Mouse (Mus musculus): ENCODE measurements around the gene 1700025G04Rik. TPM values are rescaled to one million over a fixed set of nuclear protein-coding genes. Genes with fewer than 3 reads are reported as not detected.

Gene 1700025G04Rik
- polyA plus RNA-seq, 1 experiment from 2014 or later, result 27.8 TPM

DNA sequence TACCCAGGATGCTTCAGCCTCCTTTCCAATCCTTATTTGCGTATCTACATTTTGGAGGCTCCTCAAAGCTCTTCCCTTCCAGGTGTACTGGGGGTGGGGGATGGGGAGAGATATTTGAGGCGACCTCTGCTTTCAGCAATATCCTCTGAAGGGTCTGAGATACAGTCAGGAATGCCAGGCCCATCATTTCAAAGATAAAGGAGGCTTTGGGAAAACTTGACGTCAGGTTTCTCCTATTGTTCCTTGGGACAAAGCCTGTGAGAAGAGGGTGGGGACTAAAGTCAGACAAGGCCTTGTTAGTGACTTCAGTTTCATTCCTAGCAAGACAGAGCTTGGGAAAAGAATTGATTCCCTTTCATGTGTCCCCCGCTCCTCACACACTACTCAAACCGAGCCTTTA lies 209.2 kb downstream of the 1700025G04Rik start:
- no peak for DNase-seq
- Histone ChIP-seq H3K27ac (replicated peaks; ENCODE audit: low read depth, low read length) (no peak overlapping the region), H3K27me3 (ENCODE audit: control insufficient read depth, insufficient read depth, low read length) (no peaks in the 10 kb centered on the region), H3K9me3 (ENCODE audit: control insufficient read depth, low read length) (no peaks in the 10 kb centered on the region), H3K9ac (replicated peaks; ENCODE audit: low read length) (no peak overlapping the region), H3K36me3 (ENCODE audit: control insufficient read depth, insufficient read depth, low read length) (no peaks in the 10 kb centered on the region), H3K4me2 (ENCODE audit: low read length) (no peak overlapping the region), H3K4me1 (ENCODE audit: control insufficient read depth, insufficient read depth, low read length) (peaks cover 8% of the 10 kb centered on the region; the same call in 1 of the 2 replicates), H3K4me3 (replicated peaks; ENCODE audit: low read depth, low read length) (no peak overlapping the region)
- 32% methylated on average over 5 of the region's 5 CpGs for WGBS
- ATAC-seq (ENCODE audit: low FRiP score, low TSS enrichment), result no peak

- Histone ChIP-seq H3K4me3 (replicated peaks; ENCODE audit: low read depth, low read length) (no peak overlapping the region), H3K4me1 (ENCODE audit: control insufficient read depth, insufficient read depth, low read length) (peaks cover 8% of the 10 kb centered on the region; the same call in 1 of the 2 replicates), H3K9ac (replicated peaks; ENCODE audit: low read length) (no peak overlapping the region), H3K27ac (replicated peaks; ENCODE audit: low read depth, low read length) (no peak overlapping the region), H3K9me3 (ENCODE audit: control insufficient read depth, low read length) (no peaks in the 10 kb centered on the region), H3K27me3 (ENCODE audit: control insufficient read depth, insufficient read depth, low read length) (no peaks in the 10 kb centered on the region), H3K4me2 (ENCODE audit: low read length) (no peak overlapping the region), H3K36me3 (ENCODE audit: control insufficient read depth, insufficient read depth, low read length) (no peaks in the 10 kb centered on the region)
- ATAC-seq (ENCODE audit: low FRiP score, low TSS enrichment) (no peak), DNase-seq (no peak)
- WGBS, result 78% methylated on average over 13 of the region's 13 CpGs
Observed at GRCm38 (mm10) chr1:151879966-151880365, 210.0 kb downstream of the 1700025G04Rik start.

DNA sequence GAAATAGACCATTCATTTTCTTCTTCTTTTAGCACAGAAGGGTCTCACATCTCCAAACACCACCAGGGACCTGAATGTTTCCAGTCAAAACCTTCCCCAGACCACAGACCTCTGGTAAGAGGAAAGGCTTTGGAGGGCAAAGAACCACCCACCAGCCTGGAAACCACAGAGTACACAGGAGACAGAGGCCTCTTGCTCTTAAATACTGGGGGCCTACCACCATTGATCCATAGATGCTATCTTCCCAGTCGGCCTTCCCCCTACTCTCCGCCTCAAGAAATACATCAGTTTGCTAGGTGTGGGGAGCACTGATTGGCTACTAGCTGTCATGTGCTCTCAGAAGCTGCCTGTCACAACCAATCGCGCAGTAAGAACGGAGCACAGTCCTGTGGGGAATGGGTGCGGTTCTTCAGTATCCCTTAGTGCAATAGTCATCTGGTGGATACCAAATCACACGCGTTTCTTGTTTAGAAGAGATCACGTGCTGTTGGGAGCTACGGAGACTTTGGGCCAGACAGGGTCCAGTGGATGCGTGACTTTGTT lies 210.5 kb downstream of the 1700025G04Rik start:
- H3K4me2 ChIP-seq (ENCODE audit: low read length), result no peak overlapping the region
- no peak for ATAC-seq (ENCODE audit: low FRiP score, low TSS enrichment)

GRCm38 (mm10) chr1:151878411-151878810 lies 211.5 kb downstream of the 1700025G04Rik start:
- DNase-seq, result no peak
- H3K36me3 ChIP-seq (ENCODE audit: control insufficient read depth, insufficient read depth, low read length), result no peaks in the 10 kb centered on the region
- ATAC-seq (ENCODE audit: low FRiP score, low TSS enrichment), result no peak
- H3K27ac ChIP-seq (replicated peaks; ENCODE audit: low read depth, low read length), result no peak overlapping the region
- no peak overlapping the region for H3K9ac ChIP-seq (replicated peaks; ENCODE audit: low read length)
- H3K9me3 ChIP-seq (ENCODE audit: control insufficient read depth, low read length), result no peaks in the 10 kb centered on the region
- H3K4me2 ChIP-seq (ENCODE audit: low read length), result no peak overlapping the region
- no peak overlapping the region for H3K4me3 ChIP-seq (replicated peaks; ENCODE audit: low read depth, low read length)
- peaks cover 8% of the 10 kb centered on the region; the same call in 1 of the 2 replicates for H3K4me1 ChIP-seq (ENCODE audit: control insufficient read depth, insufficient read depth, low read length)
- 33% methylated on average over 4 of the region's 4 CpGs for WGBS
- no peaks in the 10 kb centered on the region for H3K27me3 ChIP-seq (ENCODE audit: control insufficient read depth, insufficient read depth, low read length)

More for the DNA sequence above, 210.5 kb downstream of the 1700025G04Rik start:
- Histone ChIP-seq H3K27ac (replicated peaks; ENCODE audit: low read depth, low read length) (no peak overlapping the region), H3K9ac (replicated peaks; ENCODE audit: low read length) (no peak overlapping the region), H3K36me3 (ENCODE audit: control insufficient read depth, insufficient read depth, low read length) (no peaks in the 10 kb centered on the region), H3K4me3 (replicated peaks; ENCODE audit: low read depth, low read length) (no peak overlapping the region), H3K9me3 (ENCODE audit: control insufficient read depth, low read length) (no peaks in the 10 kb centered on the region), H3K4me1 (ENCODE audit: control insufficient read depth, insufficient read depth, low read length) (peaks cover 8% of the 10 kb centered on the region; the same call in 1 of the 2 replicates), H3K27me3 (ENCODE audit: control insufficient read depth, insufficient read depth, low read length) (no peaks in the 10 kb centered on the region)
- no peak for DNase-seq
- WGBS, result 88% methylated on average over 11 of the region's 11 CpGs

- no peak for DNase-seq
Observed at GRCm38 (mm10) chr1:151872971-151873370, 217.0 kb downstream of the 1700025G04Rik start.

GRCm38 (mm10) chr1:151864326-151864725 lies 225.6 kb downstream of the 1700025G04Rik start:
- no peaks in the 10 kb centered on the region for H3K4me1 ChIP-seq (ENCODE audit: control insufficient read depth, insufficient read depth, low read length)
- H3K4me3 ChIP-seq (replicated peaks; ENCODE audit: low read depth, low read length), result no peak overlapping the region
- WGBS, result 97% methylated on average over 6 of the region's 6 CpGs
- no peaks in the 10 kb centered on the region for H3K9me3 ChIP-seq (ENCODE audit: control insufficient read depth, low read length)
- no peak for DNase-seq
- ATAC-seq (ENCODE audit: low FRiP score, low TSS enrichment), result no peak
- no peaks in the 10 kb centered on the region for H3K27me3 ChIP-seq (ENCODE audit: control insufficient read depth, insufficient read depth, low read length)
- no peak overlapping the region for H3K9ac ChIP-seq (replicated peaks; ENCODE audit: low read length)
- H3K36me3 ChIP-seq (ENCODE audit: control insufficient read depth, insufficient read depth, low read length), result no peaks in the 10 kb centered on the region
- no peak overlapping the region for H3K27ac ChIP-seq (replicated peaks; ENCODE audit: low read depth, low read length)
- H3K4me2 ChIP-seq (ENCODE audit: low read length), result no peak overlapping the region

More at GRCm38 (mm10) chr1:151872971-151873370, 217.0 kb downstream of the 1700025G04Rik start:
- Histone ChIP-seq H3K27ac (replicated peaks; ENCODE audit: low read depth, low read length) (no peak overlapping the region), H3K4me2 (ENCODE audit: low read length) (no peak overlapping the region), H3K9me3 (ENCODE audit: control insufficient read depth, low read length) (no peaks in the 10 kb centered on the region), H3K9ac (replicated peaks; ENCODE audit: low read length) (no peak overlapping the region), H3K4me1 (ENCODE audit: control insufficient read depth, insufficient read depth, low read length) (no peaks in the 10 kb centered on the region), H3K36me3 (ENCODE audit: control insufficient read depth, insufficient read depth, low read length) (no peaks in the 10 kb centered on the region), H3K4me3 (replicated peaks; ENCODE audit: low read depth, low read length) (no peak overlapping the region), H3K27me3 (ENCODE audit: control insufficient read depth, insufficient read depth, low read length) (no peaks in the 10 kb centered on the region)
- WGBS, result 87% methylated on average over 5 of the region's 5 CpGs
- ATAC-seq (ENCODE audit: low FRiP score, low TSS enrichment), result no peak

DNA sequence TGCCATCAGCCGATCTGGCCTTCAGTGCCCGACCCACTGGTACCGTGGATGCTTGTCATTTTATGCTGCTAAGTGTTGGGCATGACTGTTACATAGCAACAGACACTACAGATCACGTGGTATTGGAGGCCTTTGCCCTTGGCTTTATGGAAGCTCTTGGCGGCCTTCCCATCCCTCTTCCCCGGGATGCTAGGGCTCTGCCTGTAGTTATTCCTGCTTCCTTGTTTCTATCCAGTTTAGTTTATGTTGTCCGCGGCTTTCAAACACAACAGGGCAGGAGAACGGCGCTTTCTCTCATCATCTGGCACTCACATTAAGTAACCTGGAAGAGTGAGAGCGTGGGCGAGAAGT lies 226.2 kb downstream of the 1700025G04Rik start:
- DNase-seq, result no peak
- Histone ChIP-seq H3K4me2 (ENCODE audit: low read length) (no peak overlapping the region), H3K27me3 (ENCODE audit: control insufficient read depth, insufficient read depth, low read length) (no peaks in the 10 kb centered on the region), H3K9ac (replicated peaks; ENCODE audit: low read length) (no peak overlapping the region), H3K4me3 (replicated peaks; ENCODE audit: low read depth, low read length) (no peak overlapping the region), H3K9me3 (ENCODE audit: control insufficient read depth, low read length) (no peaks in the 10 kb centered on the region), H3K27ac (replicated peaks; ENCODE audit: low read depth, low read length) (no peak overlapping the region), H3K36me3 (ENCODE audit: control insufficient read depth, insufficient read depth, low read length) (no peaks in the 10 kb centered on the region), H3K4me1 (ENCODE audit: control insufficient read depth, insufficient read depth, low read length) (no peaks in the 10 kb centered on the region)
- no peak for ATAC-seq (ENCODE audit: low FRiP score, low TSS enrichment)
- WGBS, result 89% methylated on average over 12 of the region's 12 CpGs

- Histone ChIP-seq H3K4me3 (replicated peaks; ENCODE audit: low read depth, low read length) (no peak overlapping the region), H3K36me3 (ENCODE audit: control insufficient read depth, insufficient read depth, low read length) (no peaks in the 10 kb centered on the region), H3K4me1 (ENCODE audit: control insufficient read depth, insufficient read depth, low read length) (no peaks in the 10 kb centered on the region), H3K4me2 (ENCODE audit: low read length) (no peak overlapping the region), H3K9ac (replicated peaks; ENCODE audit: low read length) (no peak overlapping the region), H3K27me3 (ENCODE audit: control insufficient read depth, insufficient read depth, low read length) (no peaks in the 10 kb centered on the region), H3K27ac (replicated peaks; ENCODE audit: low read depth, low read length) (no peak overlapping the region), H3K9me3 (ENCODE audit: control insufficient read depth, low read length) (no peaks in the 10 kb centered on the region)
- WGBS, result 88% methylated on average over 17 of the region's 17 CpGs
- ATAC-seq (ENCODE audit: low FRiP score, low TSS enrichment) (no peak), DNase-seq (no peak)
Observed at GRCm38 (mm10) chr1:151863135-151863796, 226.7 kb downstream of the 1700025G04Rik start.

DNA sequence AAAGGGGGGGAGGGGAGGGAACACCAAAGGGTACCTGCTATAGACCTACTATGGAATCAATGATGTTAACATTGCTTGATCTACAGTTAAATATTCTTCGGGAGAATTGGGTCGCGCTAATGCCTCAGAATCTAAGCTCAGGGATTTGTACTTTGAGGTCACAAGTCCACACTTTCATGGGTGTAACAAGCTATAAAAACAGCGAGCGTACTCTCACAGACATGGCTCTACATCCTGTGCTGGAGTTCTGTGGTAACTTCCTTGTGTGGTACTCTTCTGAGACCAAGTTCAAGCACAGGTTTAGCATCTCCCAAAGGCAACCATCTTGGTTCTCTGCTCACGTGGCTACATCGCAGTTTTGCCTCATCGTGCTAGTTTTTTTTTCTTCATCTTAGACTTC lies 227.8 kb downstream of the 1700025G04Rik start:
- ATAC-seq (ENCODE audit: low FRiP score, low TSS enrichment), result no peak
- no peaks in the 10 kb centered on the region for H3K9me3 ChIP-seq (ENCODE audit: control insufficient read depth, low read length)
- no peaks in the 10 kb centered on the region for H3K27me3 ChIP-seq (ENCODE audit: control insufficient read depth, insufficient read depth, low read length)
- 94% methylated on average over 8 of the region's 8 CpGs for WGBS
- H3K36me3 ChIP-seq (ENCODE audit: control insufficient read depth, insufficient read depth, low read length), result no peaks in the 10 kb centered on the region
- DNase-seq, result no peak
- no peak overlapping the region for H3K9ac ChIP-seq (replicated peaks; ENCODE audit: low read length)
- no peak overlapping the region for H3K4me2 ChIP-seq (ENCODE audit: low read length)
- no peaks in the 10 kb centered on the region for H3K4me1 ChIP-seq (ENCODE audit: control insufficient read depth, insufficient read depth, low read length)
- H3K4me3 ChIP-seq (replicated peaks; ENCODE audit: low read depth, low read length), result no peak overlapping the region
- H3K27ac ChIP-seq (replicated peaks; ENCODE audit: low read depth, low read length), result no peak overlapping the region

All from midbrain, embryonic 14.5 days (tissue).